Mouse (Mus musculus) T-cell, adult 2 months (primary cell): Measurements from ENCODE around the gene Gtpbp3.

Experiments
- DNase-seq: peaks from one replicate; pipeline ENCODE4 v3.0.0; 2022; ENCODE audit warnings: low spot score

The Gtpbp3 gene

DNA sequence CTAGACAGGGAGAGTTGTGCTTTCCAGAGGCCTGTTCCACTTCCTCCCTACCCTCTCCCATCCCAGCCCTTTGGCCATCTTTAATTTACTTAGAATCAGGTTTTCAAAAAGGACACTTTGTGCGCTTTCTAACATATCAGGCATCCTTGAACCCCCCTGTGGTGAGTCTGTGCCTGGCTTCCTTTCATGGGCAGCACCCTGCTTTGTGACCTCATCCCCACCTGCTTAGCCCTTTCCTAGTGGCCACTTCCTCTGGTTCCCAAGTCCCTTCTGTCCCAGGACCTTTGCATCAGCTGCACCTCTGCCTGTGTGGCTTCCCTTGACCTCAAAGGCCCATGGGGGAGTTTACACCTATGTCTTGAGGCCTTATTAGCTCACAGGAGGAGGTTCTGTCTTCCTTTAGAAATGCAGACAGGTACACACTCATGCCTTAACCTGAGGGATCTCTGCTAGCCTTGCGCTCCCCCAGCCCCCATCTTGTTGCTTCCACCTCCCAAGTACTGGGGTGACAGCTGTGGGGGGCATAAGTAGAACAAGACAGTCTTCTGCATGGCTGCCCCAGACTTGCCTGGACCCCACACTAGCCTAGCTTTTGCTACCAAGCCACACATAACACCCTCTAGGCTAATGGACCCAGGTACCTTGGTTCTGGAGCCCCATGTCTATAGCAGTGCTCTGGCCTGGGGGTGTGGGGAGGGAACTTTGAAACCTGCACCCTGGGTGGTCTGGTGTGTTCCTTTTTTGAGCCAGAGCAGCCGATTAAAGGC, 17.6 kb upstream of the Gtpbp3 start:
- DNase-seq = no peak

GRCm38 (mm10) chr8:71470913-71471255, 17.0 kb upstream of the Gtpbp3 start:
- no peak for DNase-seq

GRCm38 (mm10) chr8:71471861-71472260, 16.0 kb upstream of the Gtpbp3 start:
- no peak for DNase-seq

DNA sequence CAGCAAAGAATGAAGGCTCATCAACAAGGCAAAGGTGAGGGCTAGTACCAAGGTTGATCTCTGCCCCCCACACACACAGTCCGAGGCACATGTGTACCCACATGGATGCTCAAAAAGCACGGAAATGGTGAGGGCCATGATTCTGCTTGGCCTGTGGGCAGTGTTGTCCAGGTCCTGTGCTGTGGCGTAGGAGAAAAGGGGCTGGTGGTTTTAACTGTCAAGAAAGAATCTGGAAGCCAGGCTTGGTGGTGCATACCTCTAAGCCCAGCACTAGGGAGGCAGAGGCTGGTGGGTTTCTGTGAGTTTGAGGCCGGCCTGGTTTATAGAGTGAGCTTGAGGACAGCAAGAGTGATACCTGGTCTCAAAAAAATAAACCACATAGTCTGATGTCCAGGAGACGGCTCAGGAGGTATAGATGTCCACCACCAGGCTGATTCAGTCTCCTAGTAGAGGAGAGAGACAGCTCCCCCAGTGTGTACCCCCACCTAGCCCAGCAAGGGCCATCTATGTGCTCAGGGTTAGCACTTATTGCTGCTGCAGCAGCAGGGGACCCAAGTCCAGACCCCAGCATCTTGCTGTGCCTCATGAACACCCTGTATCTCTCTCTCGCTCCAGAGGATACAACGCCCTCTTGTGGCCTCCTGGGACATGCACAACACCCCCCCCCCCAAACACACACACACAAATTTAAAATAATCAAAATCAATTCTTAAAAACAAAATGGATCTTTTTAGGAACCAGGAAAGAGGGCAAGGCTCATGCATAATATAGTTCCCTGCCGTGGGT, 15.1 kb upstream of the Gtpbp3 start:
- no peak for DNase-seq

DNA sequence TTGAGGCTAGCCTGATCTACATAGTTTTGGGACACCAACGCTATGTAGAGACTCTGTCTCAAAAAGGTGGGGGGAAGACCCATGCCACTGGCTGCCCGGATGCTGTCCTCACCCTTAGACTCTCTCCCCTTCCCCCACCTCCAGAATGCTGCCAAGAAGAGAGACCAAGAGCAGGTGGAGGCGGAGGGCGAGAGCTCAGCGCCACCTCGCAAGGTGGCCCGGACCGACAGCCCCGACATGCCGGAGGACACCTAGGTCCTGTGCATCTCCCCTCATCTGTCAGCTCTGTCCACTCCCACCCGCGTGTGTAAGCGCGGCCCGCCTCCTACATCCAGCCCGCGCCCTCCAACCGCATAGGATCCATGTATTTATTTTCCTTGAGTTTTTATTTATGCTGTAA, 13.6 kb upstream of the Gtpbp3 start:
- DNase-seq = no peak

GRCm38 (mm10) chr8:71474785-71475701, 12.9 kb upstream of the Gtpbp3 start:
- no peak for DNase-seq

- no peak for DNase-seq
These were observed 12.2 kb upstream of the Gtpbp3 start for GRCm38 (mm10) chr8:71475702-71476075.

GRCm38 (mm10) chr8:71476099-71476940, 11.6 kb upstream of the Gtpbp3 start:
- DNase-seq = peak; percentile 69

GRCm38 (mm10) chr8:71477196-71477845, 10.6 kb upstream of the Gtpbp3 start:
- DNase-seq = peak; percentile 48

- no peak for DNase-seq
These were observed 9.0 kb upstream of the Gtpbp3 start for GRCm38 (mm10) chr8:71478943-71479342.

GRCm38 (mm10) chr8:71483932-71484331, 4.0 kb upstream of the Gtpbp3 start:
- DNase-seq = no peak

DNA sequence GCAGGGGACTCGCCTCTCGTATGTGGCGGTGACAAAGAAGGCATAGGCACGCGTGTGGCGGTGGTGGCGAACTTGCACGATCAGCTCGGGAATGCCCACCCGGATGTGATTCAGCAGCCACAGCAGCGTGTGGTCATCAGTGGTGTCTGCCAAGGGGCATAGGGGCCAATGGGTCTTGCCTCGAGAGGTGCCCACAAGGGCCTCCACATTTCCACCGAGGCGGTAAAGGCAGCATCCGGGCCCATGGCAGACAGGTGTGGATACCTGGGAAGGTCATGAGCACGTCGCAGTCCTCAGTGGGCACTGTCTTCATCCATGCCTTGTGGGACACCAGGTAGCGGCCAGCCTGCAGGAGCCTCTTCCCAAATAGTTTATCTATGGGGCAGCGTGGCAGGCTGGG, 3.2 kb upstream of the Gtpbp3 start:
- no peak for DNase-seq

DNA sequence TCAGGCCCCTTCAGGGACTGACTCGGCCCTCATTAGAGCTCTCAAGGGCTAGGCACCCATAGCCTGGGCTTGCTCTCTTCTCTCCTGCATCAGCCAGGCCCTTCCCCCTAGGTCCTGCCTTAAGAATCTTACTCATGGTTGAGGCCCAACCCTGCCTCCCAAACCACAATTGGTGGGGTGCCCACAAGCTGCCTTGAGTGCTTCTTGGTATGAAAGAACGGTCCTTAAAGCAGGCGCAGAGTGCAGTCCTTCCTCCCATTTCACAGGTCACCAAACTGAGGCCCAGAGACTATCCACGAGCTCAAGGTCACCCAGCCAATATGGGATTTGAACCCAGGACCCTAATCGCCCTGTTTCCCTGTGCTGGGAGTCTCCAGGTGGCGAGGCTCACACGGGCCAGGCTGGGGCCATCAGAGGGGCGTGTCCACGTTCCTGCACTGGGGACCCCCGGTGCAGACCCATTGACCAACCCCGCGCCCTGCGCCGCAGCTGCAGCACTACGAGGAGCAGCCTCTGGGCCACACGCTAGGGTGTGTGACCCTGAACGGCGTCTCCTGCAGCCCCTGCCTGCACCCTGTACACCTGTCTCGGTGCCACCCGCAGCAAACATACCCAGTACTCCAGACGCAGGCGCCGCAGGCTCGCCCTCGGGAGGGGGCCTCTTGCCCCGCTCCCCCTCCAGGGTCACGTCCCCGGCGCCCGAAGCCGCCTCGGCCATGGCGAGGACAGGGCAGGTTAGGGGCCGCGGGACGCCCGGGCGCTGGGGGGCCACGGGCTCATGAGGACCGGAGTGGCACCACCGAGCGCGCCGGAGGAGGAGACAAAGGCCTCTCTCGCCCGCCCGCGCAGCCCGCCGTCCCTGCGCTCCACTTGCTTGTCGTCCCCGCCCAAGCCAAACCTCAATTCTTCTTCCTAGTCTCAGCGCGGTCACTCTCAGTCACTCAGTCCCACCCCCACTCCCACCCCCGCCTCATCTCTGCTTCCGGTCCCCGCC, 2.5 kb upstream of the Gtpbp3 start, which contains the start of gene Ano8:
Gene Ano8, minus strand, starts transcription at position 822 of the 994 bp plus-strand sequence.
- peak; percentile 89 for DNase-seq

DNA sequence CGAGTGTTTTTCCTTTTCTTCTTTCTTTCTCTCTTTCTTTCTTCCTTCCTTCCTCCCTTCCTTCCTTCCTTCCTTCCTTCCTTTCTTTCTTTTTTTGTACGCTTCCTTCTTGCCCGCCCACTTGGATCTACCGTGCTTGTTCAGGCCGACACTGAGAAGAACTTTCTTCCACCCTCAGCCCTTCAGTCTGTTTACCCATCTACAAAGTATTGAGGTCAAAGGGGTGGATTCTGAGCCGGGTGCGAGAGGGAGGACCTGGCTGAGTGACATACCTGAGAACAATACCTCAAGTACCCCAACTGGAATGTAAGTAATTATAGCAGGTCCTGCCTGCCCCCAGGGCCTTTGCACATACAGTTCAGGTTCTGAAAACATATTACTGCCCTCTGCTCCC, 1.8 kb upstream of the Gtpbp3 start:
- no peak for DNase-seq

GRCm38 (mm10) chr8:71488454-71488853, 551 bp downstream of the Gtpbp3 start:
- peak; percentile 89 for DNase-seq

DNA sequence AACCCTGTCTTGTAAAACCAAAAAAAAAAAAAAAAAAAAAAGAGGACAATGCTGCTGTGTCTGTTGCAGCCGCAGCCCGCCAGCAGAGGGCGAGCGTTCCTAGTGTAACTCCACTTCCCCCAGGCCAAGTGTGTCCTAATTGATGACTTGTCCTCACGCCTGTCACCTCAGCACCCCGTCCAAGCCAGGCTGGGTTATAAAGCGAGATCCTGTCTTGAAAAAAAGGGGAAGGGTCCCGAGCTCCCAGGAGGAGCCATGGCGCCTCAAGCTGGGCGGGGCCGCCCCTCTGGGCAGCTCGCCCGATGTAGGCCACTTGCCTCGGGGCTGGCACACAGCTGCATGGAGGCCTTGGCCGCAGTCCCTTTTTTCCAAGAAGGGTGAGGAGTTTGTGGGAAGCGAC, 7.1 kb downstream of the Gtpbp3 start:
- peak; percentile 70 for DNase-seq

GRCm38 (mm10) chr8:71495811-71496210, 7.9 kb downstream of the Gtpbp3 start:
- DNase-seq = no peak

DNA sequence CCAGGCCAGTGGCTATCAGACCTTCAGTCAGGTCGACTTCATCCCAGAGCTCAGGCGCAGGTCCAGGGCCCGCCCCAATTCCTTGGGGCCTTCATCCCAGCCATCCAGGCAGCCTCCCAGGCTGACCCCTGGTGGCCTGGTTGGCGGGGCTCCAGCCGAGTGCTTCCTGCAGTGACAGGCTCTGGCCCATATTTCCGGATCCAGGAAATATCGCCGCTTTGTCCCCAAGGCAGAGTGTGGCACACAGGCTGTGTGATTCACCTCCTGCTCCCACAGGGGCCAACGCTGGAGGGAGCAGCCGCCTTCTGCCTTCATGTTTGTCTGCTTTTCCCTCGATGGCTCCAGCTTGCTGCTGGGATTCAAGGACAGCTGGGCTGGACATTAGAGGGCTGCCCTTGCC, 8.6 kb downstream of the Gtpbp3 start:
- DNase-seq = no peak

- no peak for DNase-seq
These were observed 9.3 kb downstream of the Gtpbp3 start for GRCm38 (mm10) chr8:71497077-71497645.
